Mouse (Mus musculus): ENCODE measurements at regions not wholly inside any gene's neighbourhood (a gene's known extent, or its start where the extent isn't known, plus 50 kb on each side); places are given as distances from the start of the nearest gene placed in this dataset.
A peak's percentile ranks its signal among the peaks of the same experiment; 100 is the strongest.

DNA sequence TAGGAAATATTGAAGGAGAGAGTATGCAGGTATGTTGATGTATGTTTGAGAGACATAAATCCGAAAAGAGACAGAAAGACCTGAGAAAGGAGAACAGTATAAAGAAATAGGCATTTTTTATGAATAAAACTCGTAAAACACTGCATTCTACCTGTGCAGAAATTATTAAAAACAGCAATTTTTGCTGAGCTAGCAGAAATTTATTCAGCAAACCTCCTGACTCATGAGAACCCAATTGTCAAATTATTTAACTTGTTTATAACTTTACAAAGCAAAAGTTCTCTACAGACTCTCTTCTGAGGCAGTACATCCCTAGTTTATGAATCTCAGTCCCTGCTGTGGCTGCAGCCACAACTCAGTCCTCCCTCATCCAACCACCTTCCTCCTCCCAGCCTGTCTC is 191.0 kb upstream of the Noct start:
- no peak for DNase-seq

DNA sequence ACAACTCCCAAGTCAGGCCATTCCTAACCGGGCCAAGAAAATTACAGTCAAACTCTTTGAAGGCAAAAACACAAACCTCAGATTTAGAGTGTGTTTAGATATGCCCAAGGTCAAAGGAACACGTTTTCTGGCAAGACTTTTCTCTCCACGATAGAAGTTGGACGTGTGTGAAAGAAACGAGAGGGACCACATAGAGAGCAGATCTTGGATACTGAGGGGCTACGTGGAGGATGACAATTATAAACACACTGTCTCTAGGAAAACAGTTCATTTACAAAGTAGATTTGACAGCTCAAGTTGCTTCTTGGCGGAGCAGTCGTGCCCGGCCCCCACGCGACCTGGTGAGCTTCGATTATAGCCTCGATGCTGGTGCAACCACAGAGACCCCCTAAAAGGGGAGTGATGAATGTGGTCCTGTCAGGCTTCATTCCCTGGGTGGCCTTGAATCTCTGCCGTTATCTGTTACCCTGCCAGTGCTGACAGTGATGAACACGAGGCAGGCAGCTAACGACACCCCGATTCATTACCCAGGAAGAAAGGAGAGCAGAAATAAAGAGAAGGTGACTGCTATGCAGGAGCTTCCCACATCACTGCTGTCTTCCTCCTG is 187.4 kb upstream of the Noct start:
- DNase-seq: no peak

DNA sequence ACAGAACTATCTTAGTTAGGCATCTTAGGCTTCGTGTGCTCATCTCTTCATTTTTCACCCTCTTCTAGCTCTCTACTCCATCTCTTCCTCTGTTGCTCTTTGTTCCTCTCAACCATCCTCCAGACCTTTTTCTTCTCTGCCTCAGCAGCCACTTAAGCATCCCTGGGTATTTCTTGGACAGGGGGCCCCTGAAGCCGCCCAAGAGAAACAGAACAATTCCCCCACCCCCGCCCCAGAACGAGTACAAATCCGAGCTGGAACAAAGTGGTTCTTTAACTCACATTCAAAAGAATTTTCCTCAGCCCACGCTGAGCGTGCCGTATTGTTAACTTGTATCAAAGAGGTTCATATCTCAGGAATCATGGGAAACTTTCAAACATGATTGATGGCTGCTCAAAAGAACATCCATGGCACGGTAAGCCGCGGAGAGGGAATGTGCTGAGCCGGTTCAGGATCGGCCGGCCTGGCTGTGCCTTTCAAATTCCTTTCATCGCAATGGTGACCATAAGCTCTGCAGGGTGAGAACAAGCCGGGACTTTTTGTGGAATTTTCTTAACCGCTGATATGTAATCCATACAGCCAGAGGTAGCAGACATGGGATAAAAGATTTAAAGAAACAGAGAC is 181.9 kb upstream of the Noct start:
- DNase-seq: no peak

DNA sequence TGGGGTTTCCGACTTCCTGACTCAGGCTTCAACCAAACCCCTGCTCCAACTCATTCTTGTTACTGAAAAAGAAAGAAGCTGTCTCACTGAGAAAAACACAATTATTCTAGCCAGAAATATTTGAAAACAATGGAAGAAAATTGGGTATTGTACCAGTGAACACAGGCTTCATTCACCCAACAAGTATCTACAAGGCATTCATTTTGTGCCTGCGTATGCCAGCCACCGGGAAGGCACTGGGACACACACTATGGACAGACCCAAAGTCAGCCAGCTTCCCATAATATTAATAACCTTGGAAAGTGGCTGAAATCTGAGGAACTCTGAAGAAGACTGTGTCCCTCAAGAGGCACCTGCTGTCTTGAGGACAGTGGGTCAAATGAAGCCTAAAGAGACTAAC is 175.5 kb upstream of the Noct start:
- DNase-seq: no peak

DNA sequence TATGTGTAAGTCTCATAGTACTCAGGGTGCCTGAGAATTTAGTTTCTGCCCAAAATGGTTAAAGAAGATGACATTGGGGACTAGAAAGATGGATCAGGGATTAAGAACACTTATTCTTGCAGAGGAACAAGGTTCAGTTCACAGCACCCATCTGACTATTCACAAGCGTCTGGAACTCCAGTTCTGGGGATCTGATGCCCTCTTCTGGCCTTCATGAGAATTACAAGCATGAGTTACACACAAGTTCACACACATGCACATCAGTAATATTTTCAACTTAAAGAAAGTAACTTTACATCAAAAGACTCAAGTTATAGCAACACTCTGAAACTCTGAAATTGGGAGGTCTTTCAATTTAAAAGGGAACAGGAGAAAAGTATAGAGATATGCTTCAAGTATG is 174.1 kb upstream of the Noct start:
- DNase-seq: no peak

DNA sequence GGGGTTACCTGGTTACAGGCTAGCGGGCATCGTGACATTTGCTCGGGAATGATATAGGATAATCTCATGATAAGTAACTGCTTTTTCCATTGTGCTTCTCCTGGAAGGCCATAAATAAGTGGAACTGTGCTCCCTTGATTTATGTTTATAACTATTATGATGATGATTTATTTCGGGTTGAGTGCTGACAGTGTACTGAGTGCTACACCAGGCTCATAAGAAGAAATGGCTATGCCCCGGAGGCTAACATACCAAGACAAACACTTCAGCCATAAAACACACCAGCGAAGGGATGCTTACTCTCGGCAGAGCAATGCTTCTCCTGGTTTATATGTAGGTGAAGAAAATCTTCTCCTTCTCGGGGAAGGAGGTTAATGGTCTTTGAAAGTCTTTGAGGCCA is 169.2 kb upstream of the Noct start:
- no peak for DNase-seq

DNA sequence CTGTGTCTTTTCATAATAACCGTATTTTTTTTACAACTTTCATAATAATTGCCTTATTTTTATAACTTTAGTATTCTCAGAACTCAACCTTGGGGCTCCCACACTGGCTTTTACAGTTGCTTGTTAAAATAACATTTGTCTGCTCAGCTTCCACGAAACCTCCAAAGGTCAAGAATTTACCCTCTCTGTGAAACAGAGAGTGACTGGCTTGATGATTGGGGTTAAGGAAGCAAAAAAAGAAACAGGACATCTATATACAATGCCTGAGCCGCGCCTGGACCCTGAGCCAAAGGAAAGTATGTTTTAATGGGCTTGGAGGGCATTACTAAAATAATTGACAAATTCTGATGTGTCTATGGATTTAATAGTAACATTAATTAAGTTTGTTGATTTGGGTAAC is 160.0 kb upstream of the Noct start:
- DNase-seq: no peak

DNA sequence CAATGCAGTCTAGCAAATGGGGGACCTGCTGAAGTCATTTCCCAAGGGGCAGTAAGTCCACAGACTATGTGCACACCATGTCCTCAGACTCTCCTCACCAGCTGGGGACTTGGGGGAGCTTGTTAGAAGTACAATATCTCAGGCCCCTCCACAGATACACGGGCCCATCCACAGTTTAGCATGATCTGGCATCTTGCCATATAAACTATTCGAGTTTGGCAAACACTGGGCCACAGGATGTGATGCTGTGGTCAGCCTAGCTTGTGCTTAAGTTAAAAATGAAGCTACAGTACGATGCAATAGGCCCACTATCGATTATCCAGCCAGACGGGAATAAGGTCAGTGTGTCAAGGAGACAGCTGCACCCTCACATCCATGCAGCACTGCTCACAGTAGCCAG is 157.9 kb upstream of the Noct start:
- no peak for DNase-seq

DNA sequence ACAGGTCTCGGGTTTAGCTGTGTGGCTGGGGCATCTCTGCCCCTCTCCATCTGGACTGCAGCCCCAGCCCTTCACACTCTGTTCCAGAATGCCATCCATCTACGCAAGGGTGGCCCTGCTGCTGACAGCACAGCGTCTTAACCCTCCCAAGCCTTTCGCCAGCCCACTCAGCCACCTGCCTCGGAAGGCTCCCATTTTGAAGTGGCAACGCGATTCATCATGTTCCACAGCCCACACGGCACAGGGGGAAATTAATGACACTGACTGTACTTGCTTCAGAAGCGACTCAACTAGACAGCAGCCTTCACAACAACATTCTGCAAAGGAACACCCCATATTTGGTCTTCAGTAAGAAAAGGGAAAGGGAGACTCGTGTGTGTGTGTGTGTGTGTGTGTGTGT is 151.8 kb upstream of the Noct start:
- peak; percentile 36 for DNase-seq

DNA sequence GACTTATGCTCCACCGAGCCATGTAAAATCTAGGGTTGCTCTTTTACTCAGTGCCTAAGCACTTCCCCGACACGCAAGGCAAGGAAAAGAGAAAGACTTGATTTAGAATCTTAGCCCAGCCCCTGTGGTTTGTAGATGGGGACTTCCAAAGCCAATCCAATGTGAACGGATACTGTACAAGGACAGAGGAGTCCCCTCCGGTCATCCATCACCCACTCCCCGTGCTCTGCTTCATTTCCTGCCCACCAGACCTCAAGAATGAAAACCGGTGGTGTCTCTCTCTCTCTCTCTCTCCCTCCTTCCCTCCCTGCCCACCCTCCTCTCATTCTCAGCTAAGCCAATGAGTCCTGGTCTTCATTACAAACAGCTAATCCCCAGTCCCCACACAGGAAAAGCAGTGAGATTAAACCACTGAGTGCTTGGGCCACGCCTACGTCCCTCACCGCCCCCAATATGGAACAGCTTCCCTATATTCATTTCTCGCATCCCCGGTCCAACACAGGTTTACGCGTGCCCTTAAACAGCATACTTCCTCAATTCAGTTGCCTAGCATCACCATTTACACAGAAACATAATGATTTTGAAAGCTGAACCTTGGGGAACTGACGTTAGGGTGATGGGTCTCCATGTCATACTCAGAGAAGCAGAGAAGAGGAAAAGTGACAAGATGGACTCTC is 151.1 kb upstream of the Noct start:
- DNase-seq: no peak

DNA sequence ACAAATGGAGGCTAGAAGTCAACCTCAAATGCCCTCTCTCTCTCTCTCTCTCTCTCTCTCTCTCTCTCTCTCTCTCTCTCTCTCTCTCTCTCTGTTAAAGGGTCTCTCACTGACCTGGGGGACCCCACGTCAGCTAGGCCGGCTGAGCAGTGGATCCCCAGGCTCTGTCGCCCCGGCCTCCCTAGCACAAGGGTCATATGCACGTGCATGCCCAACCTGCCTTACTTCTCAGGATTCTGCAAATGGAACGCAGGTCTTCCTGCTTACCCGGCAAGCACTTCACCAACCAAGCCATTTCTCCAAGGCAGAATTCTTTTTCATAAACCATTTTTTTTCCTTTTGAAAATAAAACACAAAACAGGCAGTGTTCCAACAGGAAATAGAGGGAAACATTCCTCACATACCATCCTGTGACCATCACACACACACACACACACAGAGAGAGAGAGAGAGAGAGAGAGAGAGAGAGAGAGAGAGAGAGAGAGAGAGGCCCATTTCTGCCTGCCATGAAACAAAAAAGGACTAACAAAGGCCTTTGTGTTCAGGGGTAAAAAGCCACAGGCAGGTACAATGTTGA is 150.4 kb upstream of the Noct start:
- no peak for DNase-seq

DNA sequence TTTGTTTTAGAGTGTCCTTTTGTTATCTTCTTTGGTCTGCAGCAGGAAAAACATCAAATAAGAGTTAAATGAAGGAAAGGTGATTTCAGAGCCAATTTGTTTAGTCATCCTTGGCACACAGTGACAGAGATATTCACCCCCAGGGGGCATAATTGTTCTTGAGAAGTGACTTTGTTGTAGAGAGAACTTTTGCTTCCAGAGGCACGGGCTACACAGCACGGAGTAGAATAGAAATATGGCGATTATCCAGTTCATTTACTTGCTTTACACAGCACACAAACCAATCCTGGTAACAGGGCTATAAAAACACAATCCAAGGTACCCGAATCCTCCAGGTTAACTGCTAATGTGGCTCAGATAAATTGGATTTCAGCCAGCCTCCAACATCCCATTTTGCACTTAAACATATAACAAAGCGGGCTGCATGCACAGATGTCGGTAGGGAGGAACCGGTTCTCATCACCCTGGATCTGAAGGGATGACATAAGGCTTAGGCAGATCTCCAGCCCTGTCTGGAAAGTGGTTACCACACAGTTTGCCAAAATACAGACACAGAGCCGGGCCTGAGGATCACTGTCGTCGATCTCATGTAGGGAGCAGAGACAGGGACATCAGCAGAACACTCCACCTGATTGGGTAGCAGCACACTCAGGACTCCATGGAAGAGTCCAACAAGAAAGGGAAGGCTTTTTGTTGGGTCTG is 148.9 kb upstream of the Noct start:
- DNase-seq: no peak

DNA sequence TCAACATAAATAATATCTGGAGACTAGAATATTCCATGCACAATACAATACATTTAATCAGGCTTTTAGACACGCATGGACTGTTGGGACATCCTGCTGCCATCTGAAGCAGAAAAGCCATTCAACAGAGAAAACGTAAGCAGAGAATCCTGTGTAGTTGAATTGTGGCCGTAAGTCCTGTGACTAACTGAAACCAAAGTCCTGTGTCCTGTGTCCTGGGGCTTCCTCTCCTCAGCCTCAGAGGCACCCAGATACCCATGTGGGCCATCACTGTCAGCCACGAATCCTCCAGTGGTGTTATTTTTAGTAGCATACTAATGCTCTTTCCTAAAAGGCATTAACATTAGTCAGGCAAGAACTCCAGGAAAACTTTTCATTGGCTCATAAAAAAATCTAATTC is 145.8 kb upstream of the Noct start:
- DNase-seq: no peak

DNA sequence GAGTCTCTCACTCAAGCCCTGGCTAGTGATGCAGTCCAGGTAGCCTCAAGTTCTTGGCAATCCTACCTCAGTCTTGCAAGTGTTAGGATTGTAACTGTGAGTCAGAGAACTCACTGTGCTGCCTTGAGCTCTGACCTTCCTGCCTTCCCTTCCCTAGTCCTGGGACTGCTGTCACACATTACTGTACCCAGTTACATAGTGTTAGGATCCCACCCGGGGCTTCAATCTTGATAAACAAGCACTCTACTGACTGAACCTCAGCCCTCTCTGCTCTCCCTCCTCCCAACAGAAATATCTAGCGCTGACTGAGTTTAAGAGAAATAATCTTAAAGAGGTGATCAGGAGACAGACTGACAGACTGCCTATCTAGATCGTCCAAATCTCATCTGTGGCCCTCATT is 143.8 kb upstream of the Noct start:
- DNase-seq: no peak

DNA sequence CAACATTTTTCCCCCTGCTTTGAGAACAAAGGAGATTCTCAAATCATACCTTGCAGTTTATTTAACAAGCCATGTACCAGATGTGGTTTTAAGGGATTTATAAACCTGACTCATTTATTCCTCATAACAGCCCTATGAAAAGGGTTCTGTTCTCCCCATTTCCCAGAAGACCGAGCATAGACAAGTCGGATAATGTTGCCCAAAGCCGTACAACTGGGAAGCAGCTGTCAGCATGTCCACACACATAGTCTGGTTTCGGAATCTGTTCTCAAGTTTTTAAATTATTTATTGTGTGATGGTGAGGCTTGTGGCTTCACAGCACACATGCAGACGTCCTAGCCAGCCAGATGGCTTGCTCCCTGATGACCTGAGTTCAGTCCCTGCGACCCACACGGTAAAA is 143.4 kb upstream of the Noct start:
- no peak for DNase-seq

DNA sequence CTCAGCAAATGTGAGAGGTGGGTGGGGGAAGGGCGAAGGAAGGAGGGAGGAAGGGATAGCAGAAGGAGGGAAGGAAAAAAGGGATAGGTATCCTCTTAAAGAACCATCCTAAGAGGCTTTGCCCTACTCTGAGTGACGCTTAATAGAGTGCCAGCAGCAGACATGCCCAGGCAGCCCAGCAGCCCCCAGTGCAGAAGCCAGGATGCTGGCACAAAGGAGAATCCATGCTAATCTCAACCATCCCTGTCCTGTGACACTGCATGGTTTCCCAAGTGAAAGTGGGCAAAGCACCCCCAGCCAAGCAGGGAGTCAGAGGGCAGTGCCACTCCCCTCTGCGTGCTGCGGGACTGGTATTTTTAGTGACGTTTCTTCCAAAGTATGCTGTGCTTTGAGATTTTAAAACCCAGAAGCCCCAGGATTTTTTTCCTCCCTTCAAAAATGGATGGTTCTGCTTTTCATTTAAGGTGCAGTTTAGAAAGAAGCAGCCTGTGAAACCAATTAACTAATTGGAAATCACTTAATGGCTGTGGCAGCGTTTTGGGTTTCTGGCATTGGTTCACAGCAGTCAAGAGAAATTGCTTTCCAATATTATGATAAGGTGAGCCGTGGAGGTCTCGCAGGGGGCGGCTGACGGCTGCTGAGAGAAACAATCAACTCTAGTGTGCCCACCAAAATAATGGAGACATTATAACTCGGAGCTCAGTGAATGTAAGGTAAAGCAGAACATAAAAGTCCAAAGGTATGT is 141.2 kb upstream of the Noct start:
- no peak for DNase-seq

DNA sequence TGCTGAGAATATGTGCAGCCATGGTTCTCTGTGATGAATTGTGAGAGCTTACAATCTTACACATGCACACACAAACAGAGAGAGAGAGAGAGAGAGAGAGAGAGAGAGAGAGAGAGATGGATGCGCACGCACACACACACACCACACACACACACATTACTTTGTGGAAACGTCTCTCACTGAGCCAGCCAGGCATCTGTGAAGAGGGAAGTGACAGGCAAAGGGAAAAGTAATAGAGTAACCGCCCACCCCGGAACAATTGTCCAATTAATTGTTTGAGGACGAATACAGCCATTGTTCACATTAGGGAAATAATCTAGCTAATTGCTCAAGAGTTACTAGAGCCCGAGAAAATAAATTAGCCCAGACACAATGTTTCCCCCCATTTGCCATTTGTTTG is 140.7 kb upstream of the Noct start:
- DNase-seq: no peak

DNA sequence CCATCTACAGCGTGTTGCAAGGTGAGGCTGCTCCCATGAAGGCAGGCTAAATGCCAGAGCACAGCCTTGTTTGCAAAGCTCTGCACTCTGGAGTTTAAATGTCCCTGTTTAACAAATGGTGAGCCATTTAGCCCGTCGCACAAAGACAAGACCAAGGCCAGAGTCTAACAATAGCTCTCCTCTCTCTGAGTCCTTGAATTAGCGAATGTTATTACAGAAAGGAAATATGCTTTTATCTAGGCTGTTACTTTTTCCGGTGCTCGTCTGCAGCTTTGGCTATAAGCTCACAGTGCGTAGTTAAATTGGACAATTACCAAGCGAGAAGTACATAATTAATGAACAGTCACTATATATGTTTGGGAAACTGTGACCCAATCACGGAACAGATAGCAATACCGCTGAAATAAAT is 137.8 kb upstream of the Noct start:
- DNase-seq: no peak

DNA sequence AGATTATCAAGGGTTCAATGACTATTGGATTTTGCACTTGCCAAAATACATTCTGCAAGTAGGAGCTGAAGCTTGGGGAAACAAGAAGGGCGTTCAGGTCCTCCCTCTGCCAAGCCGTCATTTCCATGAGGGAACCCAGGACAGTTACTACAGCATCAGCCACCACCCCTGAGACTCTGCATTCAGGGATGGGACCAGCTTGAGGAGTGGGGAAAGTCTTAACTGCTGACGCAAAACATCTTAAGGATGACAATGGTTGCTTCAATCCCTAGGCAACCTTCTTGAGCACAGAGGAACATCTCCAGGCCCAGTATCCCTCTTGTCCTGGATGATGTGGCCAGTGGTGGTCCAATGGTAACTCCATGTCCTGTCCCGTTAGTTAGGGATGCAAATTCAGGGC is 137.2 kb upstream of the Noct start:
- DNase-seq: no peak

DNA sequence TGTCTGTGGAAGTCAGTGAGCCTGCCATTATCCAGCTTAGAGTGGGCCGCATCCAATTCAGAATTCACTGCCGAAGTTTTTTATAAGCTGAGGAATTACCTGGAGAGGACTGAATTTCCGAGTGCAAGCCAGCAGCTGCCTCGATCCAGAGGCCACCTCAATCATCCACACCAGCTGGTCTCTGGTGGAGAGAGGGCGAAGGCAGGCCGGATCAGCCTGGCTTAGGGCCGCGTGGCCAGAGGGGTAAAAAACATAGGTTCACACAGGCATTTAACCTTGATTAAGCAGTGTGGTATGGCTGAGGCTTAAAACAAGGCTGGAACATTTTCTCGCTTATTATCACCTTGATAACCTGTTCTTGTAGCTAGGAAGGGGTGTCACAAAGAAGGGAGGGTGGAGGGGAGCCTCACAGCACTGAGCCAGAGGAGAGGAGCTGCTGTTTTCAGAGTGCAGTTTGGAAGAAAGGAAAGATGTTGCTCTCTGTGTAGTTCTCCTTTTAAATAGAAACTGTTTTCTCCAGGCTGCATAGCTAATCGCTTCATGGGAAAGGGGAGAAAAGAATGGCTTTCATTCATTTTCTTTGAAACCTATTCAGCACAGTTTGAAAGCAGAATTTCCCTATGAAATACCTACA is 135.1 kb upstream of the Noct start:
- DNase-seq: no peak

DNA sequence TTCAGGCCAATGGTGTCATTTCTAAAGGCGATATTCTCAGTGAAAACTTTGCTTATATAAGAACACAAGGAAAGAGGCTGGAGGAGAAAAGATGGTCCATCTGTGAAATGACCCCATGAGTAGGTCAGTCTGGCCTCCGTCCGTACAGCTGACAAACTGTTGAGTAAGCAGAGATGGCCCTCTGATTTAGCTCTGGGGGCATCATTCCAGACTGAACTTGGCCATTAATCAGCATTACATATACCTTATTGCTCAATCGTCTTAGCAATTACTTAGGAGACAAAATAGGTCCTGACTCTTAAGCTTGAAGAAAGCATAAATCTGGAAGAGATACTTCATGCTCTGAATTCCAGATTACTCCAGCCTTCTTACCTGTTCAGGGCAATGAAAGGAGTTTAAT is 132.8 kb upstream of the Noct start:
- no peak for DNase-seq
